Mouse (Mus musculus): ENCODE results near the gene Rfx1. TPM values are rescaled to one million over a fixed set of nuclear protein-coding genes. Genes with fewer than 3 reads are reported as not detected.

Gene Rfx1
- total and polyA plus RNA-seq, 3 experiments, result 2.4 to 41.4 (median 14.3) TPM

GRCm38 (mm10) chr8:84069750-84070149, 3.1 kb downstream of the Rfx1 start:
- Histone ChIP-seq H3K9me3 (replicated peaks) (no peaks in the 10 kb centered on the region), H3K4me3 (ENCODE audit: low read depth, low read length) (no peak overlapping the region), H3K4me1 (ENCODE audit: insufficient read depth, low read depth, low read length) (peaks cover 59% of the 10 kb centered on the region), H3K36me3 (replicated peaks) (peaks cover 50% of the 10 kb centered on the region), H3K27me3 (ENCODE audit: insufficient read depth, low read length) (no peaks in the 10 kb centered on the region)
- DNase-seq (ENCODE audit: low spot score) (no peak), ATAC-seq (ENCODE audit: extremely low read depth, insufficient number of reproducible peaks, low FRiP score, poor library complexity, severe bottlenecking) (no peak)
- TF ChIP-seq POLR2AphosphoS5 (IDR thresholded peaks at IDR 0.05; ENCODE audit: insufficient replicate concordance, low read depth, low read length), result no peak
- TF ChIP-seq GATA2 (IDR thresholded peaks at IDR 0.05; ENCODE audit: borderline replicate concordance, low read depth, low read length), result no peak
- TF ChIP-seq TAL1 (conservative IDR thresholded peaks at IDR 0.05; ENCODE audit: low read depth, low read length), result no peak
- no peak for TF ChIP-seq CTCF (IDR thresholded peaks at IDR 0.05; ENCODE audit: low read depth, low read length)
- no peak for TF ChIP-seq GATA1 (IDR thresholded peaks at IDR 0.05; ENCODE audit: borderline replicate concordance, low read length)

GRCm38 (mm10) chr8:84070241-84070640, 3.6 kb downstream of the Rfx1 start:
- Histone ChIP-seq H3K9me3 (replicated peaks) (no peaks in the 10 kb centered on the region), H3K36me3 (replicated peaks) (peaks cover 55% of the 10 kb centered on the region), H3K4me1 (ENCODE audit: insufficient read depth, low read depth, low read length) (peaks cover 54% of the 10 kb centered on the region), H3K4me3 (ENCODE audit: low read depth, low read length) (no peak overlapping the region), H3K27me3 (ENCODE audit: insufficient read depth, low read length) (no peaks in the 10 kb centered on the region)
- TF ChIP-seq GATA2 (IDR thresholded peaks at IDR 0.05; ENCODE audit: borderline replicate concordance, low read depth, low read length), result no peak
- no peak for TF ChIP-seq GATA1 (IDR thresholded peaks at IDR 0.05; ENCODE audit: borderline replicate concordance, low read length)
- TF ChIP-seq POLR2AphosphoS5 (IDR thresholded peaks at IDR 0.05; ENCODE audit: insufficient replicate concordance, low read depth, low read length), result no peak
- no peak for TF ChIP-seq CTCF (IDR thresholded peaks at IDR 0.05; ENCODE audit: low read depth, low read length)
- no peak for TF ChIP-seq TAL1 (conservative IDR thresholded peaks at IDR 0.05; ENCODE audit: low read depth, low read length)
- ATAC-seq (ENCODE audit: extremely low read depth, insufficient number of reproducible peaks, low FRiP score, poor library complexity, severe bottlenecking) (no peak), DNase-seq (ENCODE audit: low spot score) (no peak)

GRCm38 (mm10) chr8:84070667-84071066, 4.0 kb downstream of the Rfx1 start:
- peaks cover 53% of the 10 kb centered on the region for H3K4me1 ChIP-seq (ENCODE audit: insufficient read depth, low read depth, low read length)
- H3K36me3 ChIP-seq (replicated peaks), result peaks cover 59% of the 10 kb centered on the region
- ATAC-seq (ENCODE audit: extremely low read depth, insufficient number of reproducible peaks, low FRiP score, poor library complexity, severe bottlenecking) (no peak), DNase-seq (ENCODE audit: low spot score) (no peak)
- no peaks in the 10 kb centered on the region for H3K27me3 ChIP-seq (ENCODE audit: insufficient read depth, low read length)
- H3K9me3 ChIP-seq (replicated peaks), result no peaks in the 10 kb centered on the region
- no peak overlapping the region for H3K4me3 ChIP-seq (ENCODE audit: low read depth, low read length)
- TF ChIP-seq GATA2 (IDR thresholded peaks at IDR 0.05; ENCODE audit: borderline replicate concordance, low read depth, low read length) (no peak), TAL1 (conservative IDR thresholded peaks at IDR 0.05; ENCODE audit: low read depth, low read length) (no peak), POLR2AphosphoS5 (IDR thresholded peaks at IDR 0.05; ENCODE audit: insufficient replicate concordance, low read depth, low read length) (no peak), CTCF (IDR thresholded peaks at IDR 0.05; ENCODE audit: low read depth, low read length) (no peak), GATA1 (IDR thresholded peaks at IDR 0.05; ENCODE audit: borderline replicate concordance, low read length) (no peak)

- peaks cover 72% of the 10 kb centered on the region for H3K36me3 ChIP-seq (replicated peaks)
- no peak overlapping the region for H3K4me3 ChIP-seq (ENCODE audit: low read depth, low read length)
- H3K9me3 ChIP-seq (replicated peaks), result no peaks in the 10 kb centered on the region
- peaks cover 53% of the 10 kb centered on the region for H3K4me1 ChIP-seq (ENCODE audit: insufficient read depth, low read depth, low read length)
- H3K27me3 ChIP-seq (ENCODE audit: insufficient read depth, low read length), result no peaks in the 10 kb centered on the region
- TF ChIP-seq TAL1 (conservative IDR thresholded peaks at IDR 0.05; ENCODE audit: low read depth, low read length), result no peak
- no peak for TF ChIP-seq GATA1 (IDR thresholded peaks at IDR 0.05; ENCODE audit: borderline replicate concordance, low read length)
- no peak for TF ChIP-seq POLR2AphosphoS5 (IDR thresholded peaks at IDR 0.05; ENCODE audit: insufficient replicate concordance, low read depth, low read length)
- no peak for TF ChIP-seq CTCF (IDR thresholded peaks at IDR 0.05; ENCODE audit: low read depth, low read length)
- no peak for TF ChIP-seq GATA2 (IDR thresholded peaks at IDR 0.05; ENCODE audit: borderline replicate concordance, low read depth, low read length)
- DNase-seq (ENCODE audit: low spot score), result no peak
- no peak for ATAC-seq (ENCODE audit: extremely low read depth, insufficient number of reproducible peaks, low FRiP score, poor library complexity, severe bottlenecking)
Observed at GRCm38 (mm10) chr8:84071921-84072320, 5.3 kb downstream of the Rfx1 start.

- peaks cover 76% of the 10 kb centered on the region for H3K36me3 ChIP-seq (replicated peaks)
- no peak for TF ChIP-seq GATA2 (IDR thresholded peaks at IDR 0.05; ENCODE audit: borderline replicate concordance, low read depth, low read length)
- no peak for TF ChIP-seq TAL1 (conservative IDR thresholded peaks at IDR 0.05; ENCODE audit: low read depth, low read length)
- TF ChIP-seq POLR2AphosphoS5 (IDR thresholded peaks at IDR 0.05; ENCODE audit: insufficient replicate concordance, low read depth, low read length), result no peak
- no peak for TF ChIP-seq GATA1 (IDR thresholded peaks at IDR 0.05; ENCODE audit: borderline replicate concordance, low read length)
- no peak for TF ChIP-seq CTCF (IDR thresholded peaks at IDR 0.05; ENCODE audit: low read depth, low read length)
- no peaks in the 10 kb centered on the region for H3K27me3 ChIP-seq (ENCODE audit: insufficient read depth, low read length)
- DNase-seq (ENCODE audit: low spot score) (no peak), ATAC-seq (ENCODE audit: extremely low read depth, insufficient number of reproducible peaks, low FRiP score, poor library complexity, severe bottlenecking) (no peak)
- H3K4me3 ChIP-seq (ENCODE audit: low read depth, low read length), result no peak overlapping the region
- H3K4me1 ChIP-seq (ENCODE audit: insufficient read depth, low read depth, low read length), result peaks cover 53% of the 10 kb centered on the region
- no peaks in the 10 kb centered on the region for H3K9me3 ChIP-seq (replicated peaks)
Observed at GRCm38 (mm10) chr8:84072321-84072720, 5.7 kb downstream of the Rfx1 start.

GRCm38 (mm10) chr8:84073230-84073976, 6.8 kb downstream of the Rfx1 start:
- no peak for DNase-seq (ENCODE audit: low spot score)
- ATAC-seq (ENCODE audit: extremely low read depth, insufficient number of reproducible peaks, low FRiP score, poor library complexity, severe bottlenecking), result no peak
- Histone ChIP-seq H3K4me3 (ENCODE audit: low read depth, low read length) (no peak overlapping the region), H3K9me3 (replicated peaks) (no peaks in the 10 kb centered on the region), H3K27me3 (ENCODE audit: insufficient read depth, low read length) (no peaks in the 10 kb centered on the region), H3K4me1 (ENCODE audit: insufficient read depth, low read depth, low read length) (peaks cover 43% of the 10 kb centered on the region), H3K36me3 (replicated peaks) (peaks cover 82% of the 10 kb centered on the region)
- TF ChIP-seq GATA1 (IDR thresholded peaks at IDR 0.05; ENCODE audit: borderline replicate concordance, low read length) (no peak), TAL1 (conservative IDR thresholded peaks at IDR 0.05; ENCODE audit: low read depth, low read length) (no peak), GATA2 (IDR thresholded peaks at IDR 0.05; ENCODE audit: borderline replicate concordance, low read depth, low read length) (no peak), CTCF (IDR thresholded peaks at IDR 0.05; ENCODE audit: low read depth, low read length) (no peak), POLR2AphosphoS5 (IDR thresholded peaks at IDR 0.05; ENCODE audit: insufficient replicate concordance, low read depth, low read length) (no peak)

All from G1E (cell line).